Mouse (Mus musculus) CH12.LX (cell line): ENCODE measurements around the gene Aagab.

ENCODE experiments used
- IRF4 ChIP-seq: IDR thresholded peaks from 2 replicates; pipeline ENCODE4 v1.6.1; 2014; ENCODE audit warnings: low read depth, mild to moderate bottlenecking, inconsistent platforms, low read length, improper control_type of control experiment
- MAZ ChIP-seq: IDR thresholded peaks from 2 replicates; pipeline ENCODE4 v1.6.1; 2012; ENCODE audit warnings: low read depth, mild to moderate bottlenecking, inconsistent platforms, low read length, improper control_type of control experiment, moderate library complexity
- ZKSCAN1 ChIP-seq: IDR thresholded peaks from 2 replicates; pipeline ENCODE4 v1.6.1; 2012; ENCODE audit warnings: low read depth, inconsistent platforms, low read length, improper control_type of control experiment, borderline replicate concordance

DNA sequence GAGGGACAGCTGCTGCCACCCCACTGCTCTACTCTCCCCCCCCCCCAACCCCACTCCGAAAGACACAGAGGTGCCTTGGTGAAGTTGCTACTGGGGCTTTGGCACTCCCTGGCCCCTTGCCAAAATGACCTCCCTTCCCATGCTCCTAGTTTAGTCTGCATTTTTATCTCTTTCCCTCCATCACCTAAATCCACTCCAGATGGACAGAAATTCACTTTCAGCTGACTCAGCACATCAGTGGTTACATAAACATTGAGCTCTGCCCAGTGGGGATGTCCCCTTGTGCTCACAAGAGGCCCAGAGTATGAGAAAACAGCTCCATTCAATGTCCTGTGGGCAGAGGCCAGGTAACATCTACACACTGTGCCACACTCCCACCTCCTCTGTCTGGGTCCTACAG, 52.6 kb downstream of the Aagab start:
- no peak for TF ChIP-seq IRF4
- no peak for TF ChIP-seq ZKSCAN1
- TF ChIP-seq MAZ: no peak
